Mouse (Mus musculus) forebrain, embryonic 15.5 days (tissue): Measurements from ENCODE around the gene Rock2. TPM values are rescaled to one million over a fixed set of nuclear protein-coding genes. Genes with fewer than 3 reads are reported as not detected.
A peak's percentile ranks its signal among the peaks of the same experiment; 100 is the strongest.

Experiments used
- ATAC-seq: fragments of 200-750 bp; cut with Nextera tagmentation; replicated peaks from 2 replicates; pipeline ENCODE4 v1.8.0; 2017; ENCODE audit warnings: mild to moderate bottlenecking, moderate TSS enrichment, moderate library complexity
- H3K27ac ChIP-seq: fragments of 300-500 bp; sonication (generic); replicated peaks from 2 replicates; pipeline ENCODE4 v1.5.1; 2015; ENCODE audit warnings: mild to moderate bottlenecking, inconsistent platforms
- H3K27me3 ChIP-seq: fragments of 300-500 bp; sonication (generic); 2 replicates; pipeline ENCODE4 v1.6.1; 2015; ENCODE audit warnings: inconsistent platforms
- H3K36me3 ChIP-seq: fragments of 300-500 bp; sonication (generic); 2 replicates; pipeline ENCODE4 v1.6.1; 2015; ENCODE audit warnings: mild to moderate bottlenecking, inconsistent platforms
- H3K4me1 ChIP-seq: fragments of 300-500 bp; sonication (generic); 2 replicates; pipeline ENCODE4 v1.6.1; 2015; ENCODE audit warnings: inconsistent platforms
- H3K4me2 ChIP-seq: fragments of 300-500 bp; sonication (generic); replicated peaks from 2 replicates; pipeline ENCODE4 v1.6.1; 2015; ENCODE audit warnings: mild to moderate bottlenecking, inconsistent platforms
- H3K4me3 ChIP-seq: fragments of 300-500 bp; sonication (generic); 2 replicates; pipeline ENCODE4 v1.5.1; 2015; ENCODE audit warnings: mild to moderate bottlenecking, inconsistent platforms
- H3K9ac ChIP-seq: fragments of 300-500 bp; sonication (generic); replicated peaks from 2 replicates; pipeline ENCODE4 v1.6.1; 2015; ENCODE audit warnings: mild to moderate bottlenecking, inconsistent platforms
- H3K9me3 ChIP-seq: fragments of 300-500 bp; sonication (generic); 2 replicates; pipeline ENCODE4 v1.6.1; 2016; ENCODE audit warnings: inconsistent platforms
- WGBS: fragments of 180-500 bp; shearing (Covaris S2); methylation state at CpG from one replicate; pipeline ENCODE4 v1.1.7; 2015; ENCODE audit warnings: mixed read lengths; 5-methylcytosine and 5-hydroxymethylcytosine counted together
- polyA plus RNA-seq: library from polyadenylated mRNA; unstranded; fragments of >200 nt; fragmentation: Nextera tagmentation; extraction: Ambion mirVana; gene quantifications from 2 replicates; pipeline ENCODE4 v1.2.1, GENCODE M21; 2015

Rock2 gene
- polyA plus RNA-seq, 1 experiment from 2014 or later: 16.9 TPM

DNA sequence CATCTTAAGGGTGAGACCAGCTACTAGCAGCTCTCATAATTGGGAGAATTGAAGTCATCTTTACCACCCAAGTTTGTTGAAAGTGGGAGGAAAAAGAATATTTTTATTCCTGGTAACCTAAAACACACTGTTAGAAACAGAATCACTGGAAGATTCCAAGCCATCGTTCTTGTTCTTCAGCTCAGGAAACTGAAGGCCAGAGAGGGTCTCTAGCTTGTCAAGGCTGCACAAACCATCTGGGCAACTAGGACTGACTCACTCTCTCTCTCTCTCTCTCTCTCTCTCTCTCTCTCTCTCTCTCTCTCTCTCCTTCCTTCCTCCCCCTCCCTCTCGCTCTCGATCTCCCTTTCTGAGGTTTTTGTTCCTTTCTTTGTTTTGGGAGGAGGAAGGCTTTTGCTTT is 33.7 kb upstream of the Rock2 start:
- no peak for ATAC-seq

GRCm38 (mm10) chr12:16864477-16864876 is 30.2 kb upstream of the Rock2 start:
- Histone ChIP-seq H3K4me1 (no peaks in the 10 kb centered on the region), H3K9ac (no peak overlapping the region), H3K36me3 (no peaks in the 10 kb centered on the region), H3K4me2 (no peak overlapping the region), H3K27me3 (no peaks in the 10 kb centered on the region), H3K4me3 (no peak overlapping the region), H3K9me3 (no peaks in the 10 kb centered on the region), H3K27ac (no peak overlapping the region)
- no peak for ATAC-seq
- 90% methylated on average over 4 of the region's 4 CpGs for WGBS

More for the DNA sequence above, 33.7 kb upstream of the Rock2 start:
- peaks cover 8% of the 10 kb centered on the region for H3K4me1 ChIP-seq
- 54% methylated on average over 3 of the region's 3 CpGs for WGBS
- no peak overlapping the region for H3K9ac ChIP-seq
- H3K36me3 ChIP-seq: no peaks in the 10 kb centered on the region
- H3K4me3 ChIP-seq: no peak overlapping the region
- H3K4me2 ChIP-seq: no peak overlapping the region
- no peaks in the 10 kb centered on the region for H3K9me3 ChIP-seq
- H3K27ac ChIP-seq: no peak overlapping the region
- no peaks in the 10 kb centered on the region for H3K27me3 ChIP-seq

- Histone ChIP-seq H3K9me3 (no peaks in the 10 kb centered on the region), H3K4me3 (no peak overlapping the region), H3K27me3 (no peaks in the 10 kb centered on the region), H3K36me3 (no peaks in the 10 kb centered on the region), H3K4me1 (peaks cover 8% of the 10 kb centered on the region; the same call in 1 of the 2 replicates), H3K27ac (no peak overlapping the region), H3K9ac (no peak overlapping the region), H3K4me2 (no peak overlapping the region)
- ATAC-seq: no peak
- WGBS: 86% methylated on average over 3 of the region's 3 CpGs
Measured at GRCm38 (mm10) chr12:16865871-16866270, 28.8 kb upstream of the Rock2 start.

- no peak for ATAC-seq
- 86% methylated on average over 3 of the region's 3 CpGs for WGBS
- Histone ChIP-seq H3K27me3 (no peaks in the 10 kb centered on the region), H3K4me1 (peaks cover 8% of the 10 kb centered on the region; the same call in 1 of the 2 replicates), H3K9me3 (no peaks in the 10 kb centered on the region), H3K27ac (no peak overlapping the region), H3K36me3 (no peaks in the 10 kb centered on the region), H3K4me2 (no peak overlapping the region), H3K9ac (no peak overlapping the region), H3K4me3 (no peak overlapping the region)
Measured at GRCm38 (mm10) chr12:16866460-16866859, 28.2 kb upstream of the Rock2 start.

GRCm38 (mm10) chr12:16867306-16867705 is 27.4 kb upstream of the Rock2 start:
- Histone ChIP-seq H3K4me3 (no peak overlapping the region), H3K4me2 (no peak overlapping the region), H3K27me3 (no peaks in the 10 kb centered on the region), H3K27ac (no peak overlapping the region), H3K9me3 (no peaks in the 10 kb centered on the region), H3K4me1 (peaks cover 8% of the 10 kb centered on the region; the same call in 1 of the 2 replicates), H3K36me3 (no peaks in the 10 kb centered on the region), H3K9ac (no peak overlapping the region)
- ATAC-seq: no peak
- 70% methylated on average over 7 of the region's 7 CpGs for WGBS

- H3K36me3 ChIP-seq: no peaks in the 10 kb centered on the region
- WGBS: 85% methylated on average over 6 of the region's 6 CpGs
- no peak overlapping the region for H3K4me2 ChIP-seq
- peaks cover 8% of the 10 kb centered on the region; the same call in 1 of the 2 replicates for H3K4me1 ChIP-seq
- no peak overlapping the region for H3K4me3 ChIP-seq
- H3K9ac ChIP-seq: no peak overlapping the region
- H3K27me3 ChIP-seq: no peaks in the 10 kb centered on the region
- no peaks in the 10 kb centered on the region for H3K9me3 ChIP-seq
- no peak for ATAC-seq
- no peak overlapping the region for H3K27ac ChIP-seq
Measured at GRCm38 (mm10) chr12:16868618-16869017, 26.1 kb upstream of the Rock2 start.

GRCm38 (mm10) chr12:16869091-16869778 is 25.5 kb upstream of the Rock2 start:
- no peak for ATAC-seq
- Histone ChIP-seq H3K9me3 (no peaks in the 10 kb centered on the region), H3K4me1 (peaks cover 8% of the 10 kb centered on the region; the same call in 1 of the 2 replicates), H3K4me2 (no peak overlapping the region), H3K9ac (no peak overlapping the region), H3K36me3 (no peaks in the 10 kb centered on the region), H3K27ac (no peak overlapping the region), H3K4me3 (no peak overlapping the region), H3K27me3 (no peaks in the 10 kb centered on the region)
- WGBS: 79% methylated on average over 8 of the region's 8 CpGs

- Histone ChIP-seq H3K9ac (no peak overlapping the region), H3K27me3 (no peaks in the 10 kb centered on the region), H3K4me1 (peaks cover 11% of the 10 kb centered on the region; the same call in 1 of the 2 replicates), H3K4me3 (no peak overlapping the region), H3K27ac (0 out of 2 replicates have a peak overlapping the region, but pooled peaks have one; percentile 22), H3K4me2 (no peak overlapping the region), H3K9me3 (no peaks in the 10 kb centered on the region), H3K36me3 (no peaks in the 10 kb centered on the region)
- 62% methylated on average over 9 of the region's 9 CpGs for WGBS
- ATAC-seq: no peak
Measured at GRCm38 (mm10) chr12:16869870-16870404, 24.8 kb upstream of the Rock2 start.

GRCm38 (mm10) chr12:16870405-16871068 is 24.2 kb upstream of the Rock2 start:
- 0 out of 2 replicates have a peak, but pooled peaks have one; percentile 39 for ATAC-seq
- no peaks in the 10 kb centered on the region for H3K9me3 ChIP-seq

DNA sequence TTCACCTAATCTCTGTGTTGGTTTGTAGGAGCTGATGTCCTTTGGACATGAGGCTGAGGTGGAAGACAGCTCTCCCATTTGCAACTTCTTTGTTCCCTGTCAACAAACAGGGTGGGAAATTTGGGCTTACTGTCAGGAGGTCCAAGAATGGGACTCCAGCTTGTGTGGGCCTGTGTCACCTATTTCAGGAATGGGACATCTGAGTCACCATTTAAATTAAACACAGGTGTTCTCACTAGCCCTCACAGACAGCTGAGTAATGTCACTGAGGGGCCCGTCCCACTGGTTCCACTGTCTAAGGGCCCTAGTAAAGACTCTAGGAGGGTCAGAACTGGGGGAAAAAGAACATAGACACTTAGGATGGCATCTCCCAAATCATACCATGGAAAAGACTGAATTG is 22.7 kb upstream of the Rock2 start:
- no peak overlapping the region for H3K9ac ChIP-seq
- H3K36me3 ChIP-seq: no peaks in the 10 kb centered on the region
- H3K4me1 ChIP-seq: peaks cover 12% of the 10 kb centered on the region; the same call in 1 of the 2 replicates
- H3K4me2 ChIP-seq: no peak overlapping the region
- 87% methylated on average over 1 of the region's 1 CpGs for WGBS
- no peaks in the 10 kb centered on the region for H3K27me3 ChIP-seq
- no peak overlapping the region for H3K27ac ChIP-seq
- no peak for ATAC-seq
- no peaks in the 10 kb centered on the region for H3K9me3 ChIP-seq
- no peak overlapping the region for H3K4me3 ChIP-seq

More at GRCm38 (mm10) chr12:16870405-16871068, 24.2 kb upstream of the Rock2 start:
- peaks cover 12% of the 10 kb centered on the region; the same call in 1 of the 2 replicates for H3K4me1 ChIP-seq
- H3K4me2 ChIP-seq: no peak overlapping the region
- H3K27ac ChIP-seq: peak overlapping the region; percentile 22; the same call in 1 of the 2 replicates
- H3K27me3 ChIP-seq: no peaks in the 10 kb centered on the region
- no peaks in the 10 kb centered on the region for H3K36me3 ChIP-seq
- 63% methylated on average over 8 of the region's 8 CpGs for WGBS
- no peak overlapping the region for H3K4me3 ChIP-seq
- no peak overlapping the region for H3K9ac ChIP-seq

DNA sequence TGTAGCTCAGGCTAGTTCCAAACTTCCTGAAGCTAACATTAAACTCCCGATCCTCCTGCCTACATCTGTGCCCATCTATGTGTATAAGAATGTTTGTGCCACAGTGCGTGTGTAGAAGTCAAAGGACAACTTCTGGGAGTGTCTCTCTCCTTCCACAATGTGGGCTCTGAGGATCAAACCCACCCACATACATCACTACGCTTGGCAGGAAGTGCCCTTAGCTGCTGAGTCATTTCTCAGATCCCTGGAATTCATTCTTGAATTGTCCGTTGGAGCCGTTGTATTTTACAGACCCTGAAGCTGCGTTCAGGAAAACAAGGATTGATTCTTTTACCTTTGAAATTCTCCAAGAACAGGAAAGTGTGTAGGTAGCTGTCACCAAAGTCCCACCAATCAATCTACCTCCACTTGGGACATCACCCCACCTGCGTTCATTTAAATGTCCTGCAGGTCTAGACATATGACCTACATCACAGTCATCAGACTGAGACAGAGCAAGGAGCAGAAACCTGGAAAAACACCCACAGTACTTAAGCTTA is 21.7 kb upstream of the Rock2 start:
- no peak overlapping the region for H3K9ac ChIP-seq
- H3K4me1 ChIP-seq: peaks cover 12% of the 10 kb centered on the region; the same call in 1 of the 2 replicates
- H3K27me3 ChIP-seq: no peaks in the 10 kb centered on the region
- H3K4me3 ChIP-seq: no peak overlapping the region
- no peaks in the 10 kb centered on the region for H3K9me3 ChIP-seq
- H3K27ac ChIP-seq: no peak overlapping the region
- no peak overlapping the region for H3K4me2 ChIP-seq
- H3K36me3 ChIP-seq: no peaks in the 10 kb centered on the region
- ATAC-seq: no peak
- 90% methylated on average over 7 of the region's 7 CpGs for WGBS

GRCm38 (mm10) chr12:16873549-16873948 is 21.1 kb upstream of the Rock2 start:
- Histone ChIP-seq H3K36me3 (no peaks in the 10 kb centered on the region), H3K9me3 (no peaks in the 10 kb centered on the region), H3K4me3 (no peak overlapping the region), H3K27me3 (no peaks in the 10 kb centered on the region), H3K27ac (no peak overlapping the region), H3K4me2 (no peak overlapping the region), H3K9ac (no peak overlapping the region), H3K4me1 (peaks cover 12% of the 10 kb centered on the region; the same call in 1 of the 2 replicates)
- 76% methylated on average over 7 of the region's 7 CpGs for WGBS
- no peak for ATAC-seq
